Mouse (Mus musculus) forebrain, embryonic 11.5 days (tissue): ENCODE results near the gene Klhl12. TPM values are rescaled to one million over a fixed set of nuclear protein-coding genes. Genes with fewer than 3 reads are reported as not detected.

ENCODE experiments used
- ATAC-seq: fragments of 200-750 bp; cut with Nextera tagmentation; replicated peaks from 2 replicates; pipeline ENCODE4 v1.8.0; 2017; ENCODE audit warnings: moderate TSS enrichment; ENCODE audit not compliant: low FRiP score
- DNase-seq: peaks from one replicate; pipeline ENCODE4 v3.0.0-alpha.2; 2017; ENCODE audit warnings: low spot score
- H3K27ac ChIP-seq: fragments of 300-500 bp; sonication (generic); 2 replicates; pipeline ENCODE4 v1.5.1; 2014; ENCODE audit warnings: low read depth, low read length
- H3K27me3 ChIP-seq: fragments of 300-500 bp; sonication (generic); 2 replicates; pipeline ENCODE4 v1.6.1; 2014; ENCODE audit warnings: mild to moderate bottlenecking, low read length, mixed read lengths; ENCODE audit not compliant: control insufficient read depth, insufficient read depth
- H3K36me3 ChIP-seq: fragments of 300-500 bp; sonication (generic); 2 replicates; pipeline ENCODE4 v1.6.1; 2014; ENCODE audit warnings: mild to moderate bottlenecking, low read length, moderate library complexity, mixed read lengths; ENCODE audit not compliant: control insufficient read depth, insufficient read depth
- H3K4me1 ChIP-seq: fragments of 300-500 bp; sonication (generic); replicated peaks from 2 replicates; pipeline ENCODE4 v1.6.1; 2014; ENCODE audit warnings: low read length, mixed read lengths; ENCODE audit not compliant: control insufficient read depth, insufficient read depth
- H3K4me2 ChIP-seq: fragments of 300-500 bp; sonication (generic); 2 replicates; pipeline ENCODE4 v1.6.1; 2014; ENCODE audit warnings: low read depth, mild to moderate bottlenecking, low read length, moderate library complexity, mixed read lengths; ENCODE audit not compliant: severe bottlenecking
- H3K4me3 ChIP-seq: fragments of 300-500 bp; sonication (generic); 2 replicates; pipeline ENCODE4 v1.5.1; 2014; ENCODE audit warnings: low read depth, low read length
- H3K9ac ChIP-seq: fragments of 300-500 bp; sonication (generic); 2 replicates; pipeline ENCODE4 v1.6.1; 2014; ENCODE audit warnings: low read length
- H3K9me3 ChIP-seq: fragments of 300-500 bp; sonication (generic); 2 replicates; pipeline ENCODE4 v1.6.1; 2016; ENCODE audit warnings: low read length, mixed read lengths; ENCODE audit not compliant: control insufficient read depth
- WGBS: fragments of 180-500 bp; shearing (Covaris S2); extraction: QIAGEN DNeasy Blood & Tissue Kit; methylation state at CpG from one replicate; pipeline ENCODE4 v1.1.7; 2014; 5-methylcytosine and 5-hydroxymethylcytosine counted together
- polyA plus RNA-seq: library from polyadenylated mRNA; unstranded; fragments of >200 nt; fragmentation: Nextera tagmentation; extraction: Ambion mirVana; gene quantifications from 2 replicates; pipeline ENCODE4 v1.2.1, GENCODE M21; 2014

Klhl12 gene
- polyA plus RNA-seq, 1 experiment from 2014 or later, result 34.1 TPM

DNA sequence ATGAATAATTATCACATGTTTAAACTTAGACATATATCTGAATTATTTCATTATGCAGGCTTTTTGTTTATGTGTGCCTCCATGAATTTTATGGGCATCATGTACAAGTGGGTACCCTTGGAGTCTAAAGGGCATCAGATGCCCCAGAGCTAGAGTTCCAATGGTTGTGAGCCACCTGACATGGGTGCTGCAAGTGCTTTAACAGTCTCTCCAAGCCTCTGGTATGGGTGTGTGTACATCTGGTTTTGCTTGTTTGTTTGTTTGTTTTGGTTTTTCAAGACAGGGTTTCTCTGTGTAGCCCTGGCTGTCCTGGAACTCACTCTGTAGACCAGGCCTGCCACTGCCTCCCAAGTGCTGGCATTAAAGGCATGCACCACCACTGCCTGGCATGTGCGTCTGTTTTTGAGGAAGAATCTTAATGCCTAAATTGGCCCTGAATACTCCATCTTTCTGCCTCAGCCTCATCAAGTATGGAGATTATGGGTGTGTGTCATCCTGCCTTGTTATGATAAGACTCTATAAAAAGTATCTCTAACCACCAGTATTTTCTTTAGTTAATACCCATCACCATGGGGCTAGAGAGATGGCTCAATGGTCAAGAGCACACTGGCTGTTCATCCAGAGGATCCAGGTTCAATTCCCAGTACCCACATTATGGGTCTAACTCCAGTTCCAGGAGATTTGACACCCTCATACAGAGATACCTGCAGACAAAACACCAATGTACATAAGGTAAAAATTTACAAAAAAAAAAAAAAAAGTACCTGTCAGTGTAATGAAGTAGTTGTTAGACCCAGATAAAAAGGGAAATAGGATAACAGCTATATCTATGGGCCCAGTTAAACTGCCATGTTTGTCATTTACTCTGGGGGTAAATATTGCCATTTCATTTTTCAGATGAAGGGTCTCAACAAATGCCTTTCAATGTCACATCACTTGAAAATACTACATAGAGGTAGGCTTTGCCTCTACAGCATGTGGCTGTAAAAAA is 5.3 kb downstream of the Klhl12 start:
- Histone ChIP-seq H3K36me3 (peaks cover 3% of the 10 kb centered on the region; the same call in 1 of the 2 replicates), H3K4me3 (no peak overlapping the region), H3K9ac (no peak overlapping the region)

DNA sequence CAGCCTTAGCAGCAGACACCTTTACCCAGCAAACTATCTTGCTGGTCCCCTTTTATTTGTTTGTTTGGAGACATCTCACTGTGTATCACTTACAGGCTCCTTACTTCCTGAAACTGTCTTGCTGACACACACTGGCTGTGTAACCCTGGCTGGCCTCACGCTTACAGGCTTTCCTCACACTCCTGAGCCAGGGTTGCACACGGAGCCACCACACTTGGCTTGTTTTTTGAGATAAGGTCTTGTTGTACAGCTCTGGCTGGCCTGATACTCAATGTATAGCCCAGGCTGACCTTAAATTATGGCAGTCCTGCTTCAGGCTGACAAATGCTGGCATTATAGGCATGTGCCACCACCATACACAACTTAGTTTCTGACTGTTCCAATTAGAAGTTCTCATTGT is 29.3 kb downstream of the Klhl12 start:
- Histone ChIP-seq H3K4me1 (no peaks in the 10 kb centered on the region), H3K36me3 (no peaks in the 10 kb centered on the region), H3K4me3 (no peak overlapping the region), H3K9me3 (no peaks in the 10 kb centered on the region), H3K27ac (no peak overlapping the region), H3K4me2 (no peak overlapping the region), H3K27me3 (no peaks in the 10 kb centered on the region), H3K9ac (no peak overlapping the region)
- WGBS, result 90% methylated on average over 2 of the region's 2 CpGs
- no peak for DNase-seq
- ATAC-seq, result no peak

More for the DNA sequence above, 5.3 kb downstream of the Klhl12 start:
- Histone ChIP-seq H3K27me3 (no peaks in the 10 kb centered on the region), H3K9me3 (no peaks in the 10 kb centered on the region), H3K4me1 (peaks cover 3% of the 10 kb centered on the region; the same call in 1 of the 2 replicates), H3K4me2 (no peak overlapping the region), H3K27ac (no peak overlapping the region)
- DNase-seq (no peak), ATAC-seq (no peak)
- 90% methylated on average over 1 of the region's 1 CpGs for WGBS

DNA sequence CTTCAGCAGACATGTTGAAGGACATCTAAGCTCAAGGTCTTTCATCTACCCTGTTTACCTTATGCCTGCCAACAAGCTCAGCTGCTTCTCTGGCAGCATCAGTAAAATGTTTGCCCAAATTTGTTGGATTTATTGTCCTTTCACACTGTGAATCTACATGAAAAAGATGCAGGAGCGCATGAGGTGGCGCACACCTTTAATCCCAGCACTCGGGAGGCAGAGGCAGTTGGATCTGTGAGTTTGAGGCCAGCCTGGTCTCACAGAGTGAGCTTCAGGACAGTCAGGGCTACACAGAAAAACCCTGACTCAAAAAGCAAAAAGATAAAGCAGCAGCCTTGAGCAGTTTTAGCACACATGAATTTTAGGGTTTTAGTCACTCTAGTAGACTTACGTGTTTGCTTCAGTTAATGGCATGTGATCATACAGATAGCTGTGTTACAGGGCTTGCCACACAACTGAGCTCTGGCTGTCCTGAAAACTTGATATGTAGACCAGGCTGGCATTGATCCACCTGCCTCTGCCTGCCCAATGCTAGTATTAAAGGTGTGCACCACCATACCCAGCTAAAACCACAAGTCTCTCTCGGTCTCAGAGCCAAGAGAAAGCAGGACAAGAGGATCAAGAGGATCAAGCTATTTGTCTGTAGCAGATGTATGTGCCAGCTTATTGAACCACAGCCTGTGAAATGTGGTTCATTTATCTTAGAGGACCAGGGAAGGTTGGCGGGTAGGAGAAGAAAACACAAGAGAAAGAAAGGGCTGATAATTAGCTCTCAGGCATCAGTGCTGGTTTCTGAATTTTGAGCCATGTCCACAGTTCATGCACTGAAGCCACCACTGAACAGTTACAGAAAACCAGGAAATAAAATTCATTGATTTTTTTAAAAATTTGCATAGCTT is 35.8 kb downstream of the Klhl12 start:
- H3K4me2 ChIP-seq, result no peak overlapping the region
- no peaks in the 10 kb centered on the region for H3K27me3 ChIP-seq
- no peak overlapping the region for H3K27ac ChIP-seq
- H3K36me3 ChIP-seq, result no peaks in the 10 kb centered on the region
- no peaks in the 10 kb centered on the region for H3K9me3 ChIP-seq
- ATAC-seq (no peak), DNase-seq (no peak)
- no peak overlapping the region for H3K4me3 ChIP-seq
- no peak overlapping the region for H3K9ac ChIP-seq
- no peaks in the 10 kb centered on the region; the same call in 1 of the 2 replicates for H3K4me1 ChIP-seq
- 94% methylated on average over 6 of the region's 6 CpGs for WGBS

DNA sequence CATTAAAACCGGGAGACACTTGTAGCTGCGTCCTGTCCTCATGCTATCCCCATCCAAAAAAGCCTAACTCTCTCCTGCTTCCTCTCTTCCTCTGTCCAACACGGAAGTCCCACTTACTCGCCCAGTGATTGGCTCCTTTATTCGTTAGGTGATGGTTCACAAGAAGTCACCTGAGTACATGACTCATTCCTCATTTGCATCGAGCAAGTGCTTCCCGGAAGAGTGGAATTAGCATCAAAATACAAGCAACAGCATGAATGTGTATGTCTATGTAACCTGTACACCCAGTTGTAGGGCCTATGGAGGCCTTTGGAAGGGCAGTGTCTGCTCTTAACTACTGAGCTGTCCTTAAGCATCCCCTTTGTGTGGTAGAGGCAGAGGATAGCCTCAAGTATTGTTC is 36.9 kb downstream of the Klhl12 start:
- no peak for ATAC-seq
- H3K27ac ChIP-seq, result no peak overlapping the region
- H3K9ac ChIP-seq, result no peak overlapping the region
- H3K9me3 ChIP-seq, result no peaks in the 10 kb centered on the region
- H3K4me2 ChIP-seq, result no peak overlapping the region
- H3K36me3 ChIP-seq, result no peaks in the 10 kb centered on the region
- H3K4me3 ChIP-seq, result no peak overlapping the region
- H3K4me1 ChIP-seq, result no peaks in the 10 kb centered on the region; the same call in 1 of the 2 replicates
- WGBS, result 80% methylated on average over 7 of the region's 7 CpGs
- H3K27me3 ChIP-seq, result no peaks in the 10 kb centered on the region
- DNase-seq, result no peak

DNA sequence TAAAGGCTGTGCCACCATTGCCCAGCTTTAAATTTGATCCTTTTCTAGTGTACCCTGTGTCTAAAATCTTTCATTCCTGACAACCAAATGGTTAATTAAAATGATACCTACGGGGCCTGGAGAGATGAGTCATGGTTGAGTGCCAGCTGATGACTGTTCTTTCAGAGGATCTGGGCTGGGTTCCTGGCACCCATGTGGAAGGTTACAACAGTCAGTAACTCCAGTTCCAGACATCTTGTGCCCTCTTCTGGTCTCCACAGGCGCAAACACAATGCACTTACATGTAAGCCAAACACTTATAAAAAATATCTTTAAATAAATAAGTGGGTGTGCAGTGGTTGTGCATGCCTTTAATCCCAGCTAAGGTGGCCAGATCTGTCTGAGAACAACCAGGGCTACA is 38.2 kb downstream of the Klhl12 start:
- Histone ChIP-seq H3K4me3 (no peak overlapping the region), H3K4me2 (no peak overlapping the region)
- ATAC-seq, result no peak

DNA sequence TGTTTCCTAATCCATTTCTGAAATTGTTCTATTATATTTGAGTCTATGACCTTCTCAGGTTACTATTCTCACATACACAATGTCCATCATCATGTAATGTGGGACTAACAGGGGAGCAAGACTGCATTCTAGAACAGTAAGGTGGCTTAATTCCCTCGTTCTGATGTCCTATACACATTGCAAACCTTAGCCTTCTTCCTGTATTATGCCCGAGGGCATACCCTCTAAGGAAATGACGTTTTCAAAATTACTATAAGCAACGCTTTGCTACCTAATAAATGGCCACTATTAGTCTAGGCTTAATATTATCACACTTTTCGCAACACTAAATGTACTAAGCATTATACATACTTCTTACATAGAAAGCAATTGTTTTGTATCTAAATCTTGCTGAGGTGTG is 38.6 kb downstream of the Klhl12 start:
- no peaks in the 10 kb centered on the region; the same call in 1 of the 2 replicates for H3K4me1 ChIP-seq
- no peaks in the 10 kb centered on the region for H3K27me3 ChIP-seq
- ATAC-seq (peak; percentile 17; the same call in 1 of the 2 replicates), DNase-seq (no peak)
- H3K4me2 ChIP-seq, result peak overlapping the region; percentile 59
- 26% methylated on average over 5 of the region's 5 CpGs for WGBS
- H3K9me3 ChIP-seq, result no peaks in the 10 kb centered on the region
- no peak overlapping the region for H3K27ac ChIP-seq
- H3K36me3 ChIP-seq, result no peaks in the 10 kb centered on the region; the same call in 1 of the 2 replicates
- H3K4me3 ChIP-seq, result peak overlapping the region; percentile 48
- peak overlapping the region; percentile 47 for H3K9ac ChIP-seq

More for the DNA sequence above, 38.2 kb downstream of the Klhl12 start:
- Histone ChIP-seq H3K27me3 (no peaks in the 10 kb centered on the region), H3K4me1 (no peaks in the 10 kb centered on the region; the same call in 1 of the 2 replicates), H3K27ac (no peak overlapping the region), H3K9me3 (no peaks in the 10 kb centered on the region), H3K9ac (no peak overlapping the region), H3K36me3 (no peaks in the 10 kb centered on the region)
- no peak for DNase-seq
- WGBS, result 92% methylated on average over 2 of the region's 2 CpGs

DNA sequence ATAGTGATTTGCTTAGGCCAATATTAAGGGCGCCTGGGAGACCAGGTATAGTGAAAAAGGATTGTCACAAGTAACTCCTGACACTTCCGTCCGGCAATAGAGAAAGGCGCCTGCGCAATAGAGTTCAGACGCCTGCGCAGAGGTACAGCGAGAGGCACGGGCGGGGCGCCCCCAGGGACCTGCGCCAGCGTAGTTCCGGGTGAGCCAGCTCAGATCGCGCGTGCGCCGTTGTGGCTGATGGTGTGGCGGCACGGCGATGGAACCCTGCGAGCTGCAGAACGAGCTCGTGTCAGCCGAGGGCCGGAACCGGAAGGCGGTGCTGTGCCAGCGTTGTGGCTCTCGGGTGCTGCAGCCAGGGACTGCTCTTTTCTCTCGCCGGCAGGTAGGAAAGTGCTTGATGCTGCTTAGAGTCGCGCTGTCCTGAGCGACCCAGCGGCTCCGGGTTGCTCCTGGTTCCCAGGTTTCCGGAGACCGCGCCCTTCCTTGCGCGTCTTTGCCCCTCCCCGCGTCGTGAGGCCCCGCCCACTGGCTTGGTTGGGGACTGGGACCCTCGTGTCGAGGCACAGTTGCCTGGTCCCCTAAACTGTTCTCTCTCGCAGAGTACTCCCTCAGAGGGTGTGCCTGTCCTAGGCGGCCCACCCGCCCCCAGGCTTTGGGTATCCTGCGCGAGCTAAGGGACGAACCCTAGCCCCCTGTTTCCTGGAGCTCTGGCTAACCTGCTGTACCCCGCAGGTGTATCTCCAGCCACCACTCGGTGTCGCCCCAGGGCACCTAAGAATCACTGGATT is 39.3 kb downstream of the Klhl12 start, which contains the start of gene Rabif:
Gene Rabif, plus strand, starts transcription at position 221 of the 788 bp plus-strand sequence.
- ATAC-seq, result peak; percentile 99
- WGBS, result under 1% methylated on average over 56 of the region's 58 CpGs
- Histone ChIP-seq H3K9ac (peak within 1 kb of the TSS; percentile 72), H3K4me1 (no peaks in the 10 kb centered on the region; the same call in 1 of the 2 replicates), H3K27me3 (no peaks in the 10 kb centered on the region), H3K4me2 (peak within 1 kb of the TSS; percentile 59), H3K36me3 (no peaks in the 10 kb centered on the region; the same call in 1 of the 2 replicates), H3K9me3 (no peaks in the 10 kb centered on the region), H3K27ac (peak within 1 kb of the TSS; percentile 83), H3K4me3 (peak within 1 kb of the TSS; percentile 48)
- DNase-seq, result peak; percentile 100
